Mouse (Mus musculus): Measurements from ENCODE around the gene Mrpl30. TPM values are rescaled to one million over a fixed set of nuclear protein-coding genes. Genes with fewer than 3 reads are reported as not detected.

Mrpl30 gene
- 146 TPM for total RNA-seq (2023)

GRCm38 (mm10) chr1:37890025-37890652 is at the start of gene Mrpl30, which contains the start of gene Mitd1:
Gene Mrpl30 (plus strand): TSS chr1:37890477.
Gene Mitd1 (minus strand): TSS chr1:37890411.

DNA sequence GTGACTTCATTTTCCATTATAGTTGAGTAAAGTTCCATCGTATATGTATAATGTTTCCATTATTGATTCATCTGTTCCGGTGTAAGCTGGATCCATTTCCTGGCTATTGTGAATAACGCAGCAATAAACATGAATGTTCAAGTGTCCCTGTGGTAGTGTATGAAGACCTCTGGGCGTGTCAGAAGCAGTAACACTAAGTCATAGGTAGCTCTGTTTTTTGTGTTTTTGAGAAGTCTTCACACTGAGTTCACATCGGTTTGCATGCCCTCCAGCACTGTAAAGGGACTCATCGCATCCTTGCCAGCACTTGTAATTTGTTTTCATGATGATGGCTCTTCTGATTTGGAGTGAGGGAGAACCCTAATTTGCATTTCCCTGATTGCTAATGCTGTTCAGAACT is 24.0 kb upstream of the Mrpl30 start, which contains the start of gene Tsga10:
Gene Tsga10 (minus strand): TSS at position 144 of the 400 bp plus-strand sequence.

GRCm38 (mm10) chr1:37871704-37872103 is 18.6 kb upstream of the Mrpl30 start, which contains the start of gene Lipt1:
Gene Lipt1 (plus strand): TSS chr1:37871738.

DNA sequence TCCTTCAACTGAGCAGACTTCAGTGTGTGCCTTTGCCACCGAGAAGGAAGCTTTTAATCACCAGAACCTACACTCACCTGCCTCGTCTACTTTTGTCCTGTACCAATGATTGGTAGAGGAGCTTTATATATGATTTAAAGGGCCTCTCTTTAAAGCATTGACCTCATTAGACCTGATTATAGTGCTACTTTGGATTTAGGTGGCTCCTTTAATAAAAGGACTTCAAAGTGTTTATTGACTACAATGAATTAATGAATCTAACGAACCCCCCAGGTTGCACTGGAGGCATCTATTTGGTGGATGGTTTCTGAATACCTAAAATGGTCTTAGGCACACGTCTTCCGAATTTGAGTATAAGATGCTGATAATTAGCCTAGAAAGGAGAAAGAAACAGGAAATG is 26.1 kb downstream of the Mrpl30 start, which contains the start of gene Lyg2:
Gene Lyg2 (minus strand): TSS at position 101 of the 400 bp plus-strand sequence.

Other genes starting within 250 kb of the Mrpl30 start
- 0.55 TPM for gene 2010300C02Rik, start 170.4 kb upstream of the Mrpl30 start, total RNA-seq (2023)
- 3.0 TPM for gene Tsga10, start 24.0 kb upstream of the Mrpl30 start, total RNA-seq (2023)
- 2.8 TPM for gene Lipt1, start 18.7 kb upstream of the Mrpl30 start, total RNA-seq (2023)
- 31.6 TPM for gene Mitd1, start 66 bp upstream of the Mrpl30 start, total RNA-seq (2023)
- gene Lyg2, start 26.0 kb downstream of the Mrpl30 start, total RNA-seq (2023), result not detected
- gene Lyg1, start 67.3 kb downstream of the Mrpl30 start, total RNA-seq (2023), result not detected
- gene Txndc9, start 107.4 kb downstream of the Mrpl30 start, total RNA-seq (2023), result 74.5 TPM
- gene Eif5b, start 107.5 kb downstream of the Mrpl30 start, total RNA-seq (2023), result 49.0 TPM
- 30.8 TPM for gene Rev1, start 239.3 kb downstream of the Mrpl30 start, total RNA-seq (2023)